Mouse (Mus musculus) CD4-positive, CD25-positive, alpha-beta regulatory T cell, adult 2 months (primary cell): ENCODE measurements at regions not wholly inside any gene's neighbourhood (a gene's known extent, or its start where the extent isn't known, plus 50 kb on each side); places are given as distances from the start of the nearest gene placed in this dataset.
"Not testable (repeated sequence)": the region's sequence is repeated elsewhere in the genome, so short reads cannot be mapped to it uniquely, and the experiment has no call there.

Source experiments
- DNase-seq: peaks from one replicate; pipeline ENCODE4 v3.0.0-alpha.2; 2012; ENCODE audit warnings: low read depth, low spot score

- peak; percentile 61 for DNase-seq
Observed at GRCm38 (mm10) chr12:115311956-115312355, 735.6 kb upstream of the Zfp386 start.

GRCm38 (mm10) chr12:115312604-115313003, 734.9 kb upstream of the Zfp386 start:
- not testable (repeated sequence) for DNase-seq

DNA sequence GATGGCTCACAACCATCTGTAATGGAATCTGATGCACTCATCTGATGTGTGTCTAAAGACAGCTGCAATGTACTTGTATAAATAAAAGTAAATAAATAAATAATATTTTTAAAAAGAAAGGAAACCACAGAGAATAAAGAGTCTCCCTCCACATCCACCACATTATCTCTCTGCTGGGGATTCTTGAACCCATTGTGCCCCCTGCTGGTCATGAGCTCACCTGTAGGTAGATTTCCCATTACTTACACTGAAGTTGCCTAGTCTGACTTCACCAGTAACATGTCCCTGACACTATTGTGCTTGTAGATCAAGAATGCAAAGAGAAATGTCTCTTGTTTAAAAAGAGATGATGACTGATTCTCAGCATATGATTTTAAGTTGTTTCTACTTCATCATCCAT, 726.9 kb upstream of the Zfp386 start:
- peak; percentile 80 for DNase-seq

- no peak for DNase-seq
Observed at GRCm38 (mm10) chr12:115328439-115328838, 719.1 kb upstream of the Zfp386 start.

GRCm38 (mm10) chr12:115334770-115335169, 712.8 kb upstream of the Zfp386 start:
- peak; percentile 9 for DNase-seq

DNA sequence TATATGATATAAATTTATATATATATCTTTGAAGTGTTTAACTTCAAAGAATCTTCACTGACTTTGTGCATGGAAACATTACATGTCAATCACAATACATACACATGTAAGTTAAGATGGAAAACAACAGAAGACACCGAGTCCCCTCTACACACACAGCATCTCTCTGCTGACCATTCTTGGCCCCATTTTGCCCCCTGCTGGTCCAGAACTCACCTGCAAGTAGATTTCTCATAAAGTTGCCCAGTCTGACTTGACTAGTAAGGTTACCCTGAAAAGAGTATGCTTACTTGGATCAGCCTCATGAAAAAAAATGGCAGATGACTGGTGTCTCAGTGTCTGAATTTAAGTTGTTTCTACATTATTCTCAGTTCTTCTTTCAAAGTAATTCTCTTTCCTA, 710.9 kb upstream of the Zfp386 start:
- DNase-seq = peak; percentile 57

DNA sequence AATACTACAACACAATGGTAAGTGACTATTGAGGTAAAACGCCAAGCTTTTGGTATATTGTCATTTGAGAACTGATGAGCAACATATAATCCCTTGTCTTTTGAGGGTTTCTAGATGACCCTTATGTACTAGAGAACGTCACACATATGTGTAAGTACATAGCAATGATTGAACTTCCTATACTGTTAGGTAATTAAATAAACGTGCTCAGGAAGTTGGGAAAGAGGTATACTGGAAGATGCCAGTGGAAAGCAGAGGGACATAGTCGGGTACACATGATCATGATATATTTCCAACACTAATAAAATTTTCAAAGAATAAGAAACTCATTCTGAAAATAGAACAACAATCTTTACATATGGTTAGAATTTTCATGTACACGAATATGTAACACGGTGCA, 701.4 kb upstream of the Zfp386 start:
- DNase-seq = not testable (repeated sequence)

DNA sequence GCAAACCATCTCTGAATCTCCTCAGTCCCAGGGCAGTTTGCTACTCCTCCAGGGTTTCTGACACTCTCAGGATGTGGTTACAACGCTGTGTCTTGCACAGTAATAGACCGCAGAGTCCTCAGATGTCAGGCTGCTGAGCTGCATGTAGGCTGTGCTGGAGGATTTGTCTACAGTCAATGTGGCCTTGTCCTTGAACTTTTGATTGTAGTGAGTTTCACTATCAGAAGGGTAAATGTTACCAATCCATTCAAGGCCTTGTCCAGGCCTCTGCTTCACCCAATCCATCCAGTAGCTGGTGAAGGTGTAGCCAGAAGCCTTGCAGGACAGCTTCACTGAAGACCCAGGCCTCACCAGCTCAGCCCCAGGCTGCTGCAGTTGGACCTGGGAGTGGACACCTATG, 688.5 kb upstream of the Zfp386 start:
- peak; percentile 42 for DNase-seq

GRCm38 (mm10) chr12:115365628-115366027, 681.9 kb upstream of the Zfp386 start:
- not testable (repeated sequence) for DNase-seq

- DNase-seq = not testable (repeated sequence)
Observed at GRCm38 (mm10) chr12:115371784-115372183, 675.7 kb upstream of the Zfp386 start.

DNA sequence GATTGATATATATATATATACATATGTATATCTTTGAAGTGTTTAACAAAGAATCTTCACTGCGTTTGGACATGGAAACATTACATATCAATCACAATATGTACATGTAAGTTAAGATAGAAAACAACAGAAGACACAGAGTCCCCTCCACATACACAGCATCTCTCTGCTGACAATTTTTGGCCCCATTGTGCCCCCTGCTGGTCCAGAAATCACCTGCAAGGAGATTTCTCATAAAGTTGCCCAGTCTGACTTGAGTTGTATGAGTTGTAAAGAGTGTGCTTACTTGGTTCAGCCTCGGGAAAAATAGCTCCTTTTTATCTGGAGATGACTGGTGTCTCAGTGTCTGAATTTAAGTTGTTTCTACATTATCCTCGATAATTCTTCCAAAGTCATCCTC, 674.5 kb upstream of the Zfp386 start:
- DNase-seq = peak; percentile 61

DNA sequence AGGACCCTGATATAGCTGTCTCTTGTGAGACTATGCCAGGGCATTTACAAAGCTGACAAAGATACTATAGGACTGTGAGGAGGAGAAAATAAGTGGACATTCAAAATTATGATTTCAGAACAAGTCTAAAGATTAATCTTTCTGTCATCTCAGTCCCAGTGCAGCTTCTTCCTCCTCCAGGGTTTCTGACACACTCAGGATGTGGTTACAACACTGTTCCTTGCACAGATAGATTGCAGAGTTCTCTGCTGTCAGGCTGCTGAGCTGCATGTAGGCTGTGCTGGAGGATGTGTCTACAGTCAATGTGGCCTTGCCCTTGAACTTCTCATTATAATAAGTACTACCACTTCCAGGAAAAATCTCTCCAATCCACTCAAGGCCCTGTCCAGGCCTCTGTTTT, 661.0 kb upstream of the Zfp386 start:
- DNase-seq = peak; percentile 49

DNA sequence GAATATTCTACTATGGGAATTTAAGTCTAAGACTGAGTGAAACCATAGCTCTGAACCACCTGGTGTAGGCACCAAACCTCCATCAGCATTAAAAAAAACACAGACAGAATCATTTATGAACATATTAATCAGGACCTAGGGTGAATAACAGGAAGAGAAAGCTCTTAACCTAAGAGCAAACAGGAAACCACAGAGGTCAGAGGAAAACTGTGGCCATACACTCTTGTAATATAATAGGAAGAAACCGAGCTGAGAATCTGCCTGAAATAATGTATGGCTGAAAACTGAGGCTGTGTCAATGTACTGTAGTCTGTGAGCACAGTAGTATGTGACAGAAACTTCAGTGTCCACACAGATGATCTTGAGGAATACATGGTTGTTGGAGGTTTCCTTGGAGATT, 643.4 kb upstream of the Zfp386 start:
- peak; percentile 21 for DNase-seq

GRCm38 (mm10) chr12:115404657-115405056, 642.9 kb upstream of the Zfp386 start:
- DNase-seq = no peak

GRCm38 (mm10) chr12:115446247-115446646, 601.3 kb upstream of the Zfp386 start:
- not testable (repeated sequence) for DNase-seq

- peak; percentile 61 for DNase-seq
Observed at GRCm38 (mm10) chr12:115452626-115453025, 594.9 kb upstream of the Zfp386 start.

DNA sequence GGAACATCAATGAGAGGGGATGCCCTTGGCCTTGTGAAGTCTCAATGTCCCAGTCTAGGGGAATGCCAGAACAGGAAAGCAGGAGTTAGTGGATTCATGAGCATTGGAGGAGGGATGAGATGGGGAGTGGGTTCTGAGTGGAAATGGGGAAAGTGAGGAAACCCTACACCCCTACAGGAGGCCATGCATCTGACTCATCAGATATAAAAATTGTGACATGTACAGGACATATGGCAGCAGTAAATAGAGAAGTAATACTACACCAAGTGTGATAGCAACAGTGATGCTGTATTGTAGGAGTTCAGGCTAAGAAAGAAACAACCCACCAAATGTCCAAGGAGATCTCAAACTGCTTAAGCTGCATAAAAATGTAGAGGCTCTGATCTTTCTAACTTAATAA, 582.7 kb upstream of the Zfp386 start:
- not testable (repeated sequence) for DNase-seq

DNA sequence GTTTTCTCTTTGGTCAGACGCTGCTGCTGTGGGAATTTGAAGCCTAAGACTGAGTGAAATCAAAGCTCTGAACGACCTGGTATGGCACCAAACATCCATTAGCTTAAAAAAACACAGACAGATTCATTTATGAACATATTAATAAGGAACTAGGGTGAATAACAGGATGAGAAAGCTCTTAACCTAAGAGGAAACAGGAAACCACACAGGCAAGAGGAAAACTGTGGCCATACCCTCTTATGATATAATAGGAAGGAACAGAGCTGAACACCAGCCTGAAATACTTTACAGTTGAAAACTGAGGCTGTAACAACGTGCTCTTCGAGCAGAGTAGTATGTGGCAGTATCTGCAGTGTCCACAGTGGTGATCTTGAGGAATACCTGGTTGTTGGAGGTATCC, 579.5 kb upstream of the Zfp386 start:
- not testable (repeated sequence) for DNase-seq

DNA sequence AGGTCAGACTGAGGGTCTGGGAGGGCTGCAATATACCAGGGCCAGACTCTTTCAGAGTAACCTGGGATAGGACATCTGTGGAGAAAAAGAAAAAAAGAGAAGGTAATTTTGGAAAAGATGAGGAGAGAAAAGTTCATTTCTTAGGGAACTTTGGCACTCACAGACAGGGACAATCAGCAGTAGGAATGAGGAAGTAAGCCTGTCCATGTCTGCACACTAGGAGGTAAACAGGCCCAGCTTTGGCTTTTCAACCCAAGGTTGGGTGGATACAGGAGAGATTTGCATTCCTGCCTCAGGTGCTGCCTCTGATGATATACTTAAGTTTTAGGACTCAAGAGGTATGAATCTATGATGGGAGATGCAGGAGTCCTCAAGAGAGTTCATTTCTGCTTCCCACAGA, 579.0 kb upstream of the Zfp386 start:
- DNase-seq = not testable (repeated sequence)

DNA sequence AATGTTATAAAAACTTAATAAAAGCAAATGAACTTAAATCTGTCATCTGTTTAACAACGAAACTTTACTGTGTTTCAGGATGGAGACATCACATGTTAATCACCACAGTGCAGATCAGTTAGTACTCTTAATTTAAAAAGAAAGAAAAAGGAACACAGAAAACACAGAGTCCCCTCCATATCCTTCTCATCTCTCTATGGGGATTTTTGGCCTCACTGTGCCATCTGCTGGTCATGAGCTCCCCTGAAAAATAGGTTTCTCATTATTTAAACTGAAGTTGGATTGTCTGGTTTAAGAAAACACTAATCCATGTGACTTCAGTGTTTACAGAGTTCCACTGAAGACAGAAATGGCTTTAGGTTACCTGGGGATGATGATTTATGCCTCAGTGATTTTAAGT, 548.7 kb upstream of the Zfp386 start:
- DNase-seq = peak; percentile 11

DNA sequence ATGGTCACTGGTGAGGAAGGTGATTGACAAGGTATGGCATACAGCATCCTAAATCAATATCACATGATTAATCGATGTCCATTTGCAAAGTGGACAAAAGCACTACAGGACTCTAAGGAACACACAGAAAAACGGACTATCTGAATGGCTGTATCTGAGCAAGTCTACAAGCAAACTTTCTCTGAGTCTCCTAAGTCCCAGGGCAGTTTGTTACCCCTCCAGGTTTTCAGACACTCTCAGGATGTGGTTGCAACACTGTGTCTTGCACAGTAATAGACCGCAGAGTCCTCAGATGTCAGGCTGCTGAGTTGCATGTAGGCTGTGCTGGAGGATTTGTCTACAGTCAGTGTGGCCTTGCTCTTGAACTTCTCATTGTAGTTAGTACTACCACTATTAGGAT, 540.2 kb upstream of the Zfp386 start:
- DNase-seq = not testable (repeated sequence)

GRCm38 (mm10) chr12:115508615-115509342, 538.7 kb upstream of the Zfp386 start:
- peak; percentile 24 for DNase-seq

DNA sequence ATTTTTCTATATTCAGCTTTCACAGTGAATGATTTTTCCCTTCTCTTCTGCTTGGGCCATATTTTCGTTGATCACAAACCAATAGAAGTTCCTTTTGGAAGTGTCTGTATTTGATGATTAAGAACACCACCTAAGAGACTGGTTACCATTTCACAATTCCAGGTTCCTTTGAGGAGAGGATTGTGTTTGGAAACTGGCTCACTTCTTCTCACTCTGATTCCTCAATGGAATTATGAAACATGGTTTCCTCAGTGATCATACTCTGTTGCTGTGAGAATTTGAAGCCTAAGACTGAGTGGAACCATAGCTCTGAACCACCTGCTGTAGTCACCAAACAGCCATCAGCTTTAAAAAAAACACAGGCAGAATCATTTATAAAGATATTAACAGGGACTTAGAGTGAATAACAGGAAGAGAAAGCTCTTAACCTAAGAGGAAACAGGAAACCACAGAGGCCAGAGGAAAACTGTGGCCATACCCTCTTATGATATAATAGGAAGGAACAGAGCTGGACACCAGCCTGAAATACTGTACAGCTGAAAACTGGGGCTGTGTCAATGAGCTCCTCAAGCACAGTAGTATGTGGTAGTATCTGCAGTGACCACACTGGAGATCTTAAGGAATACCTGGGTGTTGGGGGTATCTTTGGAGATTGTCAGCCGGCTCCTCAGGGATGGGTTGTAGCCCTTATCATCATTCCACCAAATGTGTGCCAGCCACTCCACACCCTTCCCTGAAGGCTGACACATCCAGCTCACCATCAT, 528.6 kb upstream of the Zfp386 start:
- not testable (repeated sequence) for DNase-seq
